Mouse (Mus musculus) left cerebral cortex, adult 18-20 months (tissue): ENCODE results near the gene Ccdc81. TPM values are rescaled to one million over a fixed set of nuclear protein-coding genes. Genes with fewer than 3 reads are reported as not detected.

ENCODE experiments used
- DNase-seq, 2 experiments: peaks; one replicate each; pipeline ENCODE4 v3.0.0; 2021 to 2022; ENCODE audit warnings: low spot score in 2 of 2, mixed read lengths in 1 of 2
- long read RNA-seq, 2 experiments: library from polyadenylated mRNA; stranded (forward); transcript quantifications; one replicate each; pipeline ENCODE4 v2.0.0; 2021
- total RNA-seq, 2 experiments: library from RNA; stranded (reverse); gene quantifications; 2 replicates each; pipeline ENCODE4 v1.2.3; 2021

The Ccdc81 gene
- under 1 TPM; 0.28 to 0.44 TPM for total RNA-seq
- long read RNA-seq, experiment 1 = 0 reads
- long read RNA-seq, experiment 2 = 0 reads

- DNase-seq = no peak
These were observed at the start of gene Ccdc81 for GRCm38 (mm10) chr7:89903442-89904343. Gene Ccdc81 (minus strand): TSS chr7:89903629.

GRCm38 (mm10) chr7:89949403-89949802 is 46.0 kb upstream of the Ccdc81 start:
- DNase-seq = no peak

DNA sequence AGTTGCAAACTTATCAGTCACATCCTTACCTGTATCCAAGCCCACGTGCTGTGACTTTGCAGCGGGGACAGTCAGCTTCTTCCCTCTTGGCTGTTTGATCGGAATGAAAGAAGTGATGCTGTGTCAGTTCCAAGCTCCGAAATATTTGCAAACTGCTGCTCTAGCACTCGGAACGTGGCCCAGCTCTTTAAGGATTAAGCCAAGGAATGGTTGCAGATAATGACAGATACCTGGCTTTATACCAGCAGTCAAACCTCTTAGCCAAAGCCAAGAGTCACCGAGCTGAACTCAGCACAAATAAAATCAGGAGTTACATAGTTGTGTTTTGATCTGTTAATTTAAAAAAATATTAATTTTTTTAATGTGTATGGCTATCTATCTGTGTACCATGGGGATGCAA is 44.6 kb upstream of the Ccdc81 start:
- no peak for DNase-seq

- peak; percentile 93 to 96 for DNase-seq
These were observed 37.4 kb upstream of the Ccdc81 start, which contains the start of gene Hikeshi for GRCm38 (mm10) chr7:89940571-89941463. Gene Hikeshi (minus strand): TSS chr7:89941204.

GRCm38 (mm10) chr7:89939497-89940353 is 36.3 kb upstream of the Ccdc81 start:
- no peak for DNase-seq

DNA sequence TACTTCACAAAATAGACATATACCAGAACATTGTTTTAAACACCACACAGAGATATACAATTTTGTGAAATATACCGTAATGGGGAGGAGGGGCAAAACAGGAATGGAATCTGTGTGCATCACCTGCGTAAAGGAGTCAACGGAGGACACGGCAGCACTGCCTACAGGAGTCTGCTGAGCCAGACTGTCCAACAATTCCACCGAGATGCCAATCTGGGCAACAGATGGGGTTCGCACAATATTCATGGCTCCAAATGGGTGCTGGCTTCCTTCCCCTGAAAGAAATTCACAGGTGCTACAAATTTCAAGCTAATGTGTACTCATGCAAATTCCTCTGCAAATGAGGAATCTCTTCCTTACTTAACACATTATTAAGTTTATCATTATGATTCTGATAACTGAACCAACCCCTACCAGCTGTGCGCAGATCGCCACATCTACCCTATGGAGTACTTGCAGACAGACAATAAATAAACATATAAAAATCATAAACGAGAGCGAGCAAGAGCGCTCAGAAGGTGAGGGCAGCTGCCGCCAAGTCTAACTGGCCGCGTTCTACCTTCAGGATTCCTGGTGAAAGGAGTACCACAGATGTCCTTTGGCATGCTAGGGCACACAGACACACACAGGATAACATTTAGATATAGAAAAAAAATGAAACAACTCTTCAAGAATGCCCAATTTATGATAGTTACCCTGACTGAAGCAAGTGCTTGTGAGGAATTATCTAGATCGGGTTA is 20.2 kb upstream of the Ccdc81 start:
- DNase-seq = peak; percentile 30 to 59

- DNase-seq = no peak
These were observed 14.3 kb upstream of the Ccdc81 start for GRCm38 (mm10) chr7:89917776-89918175.

GRCm38 (mm10) chr7:89916711-89917110 is 13.3 kb upstream of the Ccdc81 start:
- no peak for DNase-seq

DNA sequence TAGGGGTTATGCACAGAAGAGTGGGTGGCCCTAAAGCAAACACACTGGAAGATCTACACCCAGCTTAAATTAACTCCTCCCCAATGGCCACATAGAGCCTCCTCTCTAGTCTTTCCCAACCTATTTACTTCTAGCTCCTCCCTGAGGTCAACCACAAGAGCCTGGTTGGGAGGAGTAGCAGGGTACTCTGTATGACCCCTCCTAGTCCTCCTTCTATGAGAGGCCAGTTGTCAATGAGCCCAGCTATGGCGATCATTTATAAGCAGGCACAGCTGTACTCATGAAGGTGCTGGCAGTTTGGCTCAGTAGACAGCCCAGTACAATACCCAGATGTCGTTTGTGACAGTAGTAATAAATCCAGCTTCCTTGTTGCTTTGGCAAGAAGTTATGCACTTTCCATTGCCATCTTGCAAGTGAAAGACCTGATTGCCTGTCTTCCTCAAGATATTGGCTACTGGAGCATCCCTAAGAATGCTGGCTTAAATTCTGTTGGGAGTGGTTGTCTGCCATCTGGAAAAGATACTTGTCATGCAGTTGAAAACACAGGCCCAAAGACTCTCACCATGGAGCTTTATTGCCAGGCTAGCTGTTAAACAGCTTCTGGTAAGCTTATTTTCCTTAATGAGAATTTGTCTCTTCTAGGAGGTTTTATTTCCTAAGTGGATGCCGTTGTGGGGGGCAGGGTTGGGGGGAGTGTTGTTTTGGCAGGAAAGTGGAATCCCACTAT is 10.2 kb upstream of the Ccdc81 start:
- DNase-seq = no peak

DNA sequence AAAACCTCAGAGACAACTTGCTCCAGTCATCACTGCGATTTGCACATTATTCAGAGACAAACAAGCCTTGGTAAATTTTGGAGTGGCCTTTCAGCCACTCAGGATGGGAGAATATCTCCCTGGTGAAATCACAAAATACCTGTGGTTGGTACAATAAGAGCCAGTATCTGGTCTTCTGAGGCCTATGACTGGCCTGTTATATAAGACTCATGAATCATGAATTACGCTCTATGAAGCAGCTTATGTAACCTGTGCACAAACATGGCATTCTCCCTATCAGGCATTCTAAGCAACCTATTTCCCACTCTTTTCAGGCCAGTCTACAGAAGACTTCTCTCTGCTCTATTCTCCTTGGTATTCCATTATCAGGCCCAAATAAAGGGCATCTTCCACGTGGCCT is 8.9 kb upstream of the Ccdc81 start:
- no peak for DNase-seq

DNA sequence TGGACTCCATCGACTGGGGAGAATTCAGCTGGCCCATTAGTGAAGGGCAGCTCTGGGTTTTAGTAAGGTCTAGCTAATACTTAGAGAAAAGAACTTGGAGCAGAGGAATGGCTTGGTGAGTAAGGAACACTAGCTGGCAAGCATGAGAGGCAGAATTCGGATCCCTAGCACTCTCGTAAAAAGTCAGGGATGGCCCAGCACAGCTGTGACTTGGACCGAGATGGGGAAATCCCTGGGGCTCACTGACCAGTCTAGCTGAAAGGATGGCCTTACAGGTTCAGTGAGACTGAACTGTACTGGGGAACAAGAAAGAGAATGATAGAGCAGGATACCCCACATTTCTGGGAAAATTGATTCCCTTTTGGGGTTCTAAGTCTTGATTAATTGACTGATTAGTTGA is 6.3 kb upstream of the Ccdc81 start:
- no peak for DNase-seq

DNA sequence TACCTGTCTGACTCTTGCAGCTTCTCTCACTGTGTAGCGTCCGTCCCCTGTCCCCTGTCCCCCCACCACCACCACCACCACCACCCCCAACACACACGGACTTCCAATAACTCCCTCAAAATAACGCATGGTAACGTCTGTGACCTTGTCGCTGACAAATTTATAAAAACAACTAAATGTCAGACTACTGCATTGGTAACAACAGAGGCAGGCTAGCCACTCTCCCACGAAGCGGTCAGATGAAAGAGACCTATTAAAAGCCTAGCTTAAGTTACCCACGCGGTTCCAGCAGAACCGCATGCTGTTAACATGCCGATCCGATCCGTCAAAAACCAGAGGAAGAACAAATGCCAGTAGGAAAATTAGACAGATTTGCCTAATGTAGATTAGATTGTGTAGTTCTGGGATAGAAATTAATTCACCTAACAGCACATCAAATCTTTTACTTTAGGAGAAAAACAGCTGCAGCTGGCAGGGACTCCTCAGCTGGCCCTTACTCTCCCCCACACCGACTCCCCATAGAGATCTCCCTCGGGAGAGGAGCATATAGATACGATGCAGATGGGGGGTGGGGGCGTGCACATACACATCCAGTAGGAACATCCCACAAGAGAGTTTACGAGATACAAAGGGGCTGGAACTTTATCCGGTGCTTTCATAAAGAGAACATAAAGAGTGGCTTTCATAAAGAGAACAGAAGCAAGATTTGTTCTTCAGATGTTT is 5.6 kb upstream of the Ccdc81 start:
- DNase-seq = no peak

DNA sequence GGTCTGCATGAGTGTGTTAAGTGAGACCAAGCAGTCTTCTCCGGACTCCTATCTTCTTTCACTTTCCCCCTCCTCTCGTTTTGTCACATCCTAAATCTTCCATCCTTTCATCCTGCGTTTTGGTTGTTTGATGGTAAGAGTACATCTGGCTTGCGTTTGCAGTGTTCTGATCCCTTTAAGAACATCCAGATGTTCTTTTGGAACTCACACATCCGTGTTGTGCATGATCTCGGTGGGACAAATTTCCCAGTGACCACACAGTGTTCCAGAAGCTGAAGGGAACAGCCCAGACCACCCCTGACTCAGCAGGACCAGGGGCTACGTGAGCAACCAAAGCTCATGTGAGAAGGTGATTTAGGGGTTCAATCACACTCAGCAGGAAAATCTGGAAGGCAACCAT is 5.0 kb upstream of the Ccdc81 start:
- no peak for DNase-seq

- DNase-seq = peak; percentile 79 to 87
These were observed 4.5 kb upstream of the Ccdc81 start for GRCm38 (mm10) chr7:89907950-89908349.

- DNase-seq = no peak
These were observed 422 bp downstream of the Ccdc81 start for GRCm38 (mm10) chr7:89903007-89903406.

- DNase-seq = no peak
These were observed 11.6 kb downstream of the Ccdc81 start for GRCm38 (mm10) chr7:89891856-89892255.

DNA sequence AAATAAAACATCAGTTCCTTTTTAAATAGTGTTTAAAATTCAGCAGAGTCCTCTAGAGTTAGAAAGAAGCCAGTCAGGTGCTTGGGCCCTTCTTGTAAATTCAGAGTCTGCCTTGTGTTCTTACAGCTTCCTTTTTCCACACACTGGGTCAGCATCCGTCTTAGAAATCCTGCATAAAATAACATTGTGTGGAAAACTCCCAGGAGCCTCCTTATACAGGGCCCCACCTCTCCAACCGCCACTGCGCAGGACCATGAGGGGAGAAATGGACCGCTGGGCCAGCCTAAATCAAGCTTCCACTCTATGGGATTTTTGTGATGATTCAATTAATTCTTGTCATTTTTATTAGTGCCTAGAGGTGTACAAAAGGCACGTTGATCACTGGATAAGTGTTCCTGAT is 12.0 kb downstream of the Ccdc81 start:
- no peak for DNase-seq

DNA sequence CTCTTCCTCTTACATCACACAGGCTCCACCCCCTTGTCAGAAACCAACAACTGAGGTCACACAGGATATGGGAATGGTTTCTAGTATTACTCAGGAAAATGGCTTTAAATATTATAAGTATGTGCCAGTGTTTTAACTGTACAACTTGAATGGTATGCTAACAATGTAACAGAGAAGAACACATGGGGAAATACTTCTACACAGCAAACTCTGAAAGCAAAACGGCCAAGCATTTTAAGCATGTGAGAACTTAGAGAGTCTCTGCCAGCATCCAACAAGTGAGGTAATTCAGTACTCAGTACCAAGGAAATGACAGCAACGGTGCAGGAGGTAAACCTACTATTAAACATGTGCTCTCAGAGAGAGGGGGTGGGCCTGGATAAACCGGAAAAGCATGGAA is 18.9 kb downstream of the Ccdc81 start:
- DNase-seq = no peak

- DNase-seq = no peak
These were observed 23.7 kb downstream of the Ccdc81 start for GRCm38 (mm10) chr7:89879686-89880085.
